Mouse (Mus musculus) heart, adult 2 months (tissue): ENCODE results near the gene Slc7a8.

Experiments used
- CTCF ChIP-seq: fragments of 200-600 bp; IDR thresholded peaks from 2 replicates; pipeline ENCODE4 v1.8.1; 2022; ENCODE audit warnings: antibody characterized with exemption, mild to moderate bottlenecking, moderate library complexity
- EP300 ChIP-seq: fragments of 200-500 bp; IDR thresholded peaks from 2 replicates; pipeline ENCODE4 v1.6.1; 2011; ENCODE audit warnings: low read depth, low read length, control low read depth; ENCODE audit not compliant: insufficient read depth
- POLR2A ChIP-seq: fragments of 200-500 bp; IDR thresholded peaks from 2 replicates; pipeline ENCODE4 v1.6.1; 2011; ENCODE audit warnings: mild to moderate bottlenecking, low read depth, low read length, control low read depth; ENCODE audit not compliant: insufficient read depth

DNA sequence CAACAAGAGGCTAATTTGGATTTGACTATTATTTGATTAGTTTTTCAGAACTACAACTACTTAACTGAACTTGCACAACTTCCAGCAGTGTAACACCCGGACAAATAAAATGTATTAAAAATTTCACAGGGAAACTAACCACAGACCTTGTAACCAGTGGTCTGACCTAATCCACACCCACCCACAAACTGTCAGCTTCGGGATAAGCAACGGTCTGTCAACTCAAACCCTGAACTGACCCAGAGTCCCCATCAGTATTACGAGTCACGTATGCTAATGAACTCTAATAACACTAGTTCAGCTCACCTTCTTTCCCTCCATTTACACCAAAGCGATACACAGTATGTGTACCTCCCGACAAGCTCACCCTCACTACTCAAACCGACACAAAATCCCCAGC, 96.3 kb downstream of the Slc7a8 start:
- TF ChIP-seq CTCF (no peak), POLR2A (no peak), EP300 (no peak)
